Mouse (Mus musculus) Patski (cell line): ENCODE results near the gene Nsrp1. TPM values are rescaled to one million over a fixed set of nuclear protein-coding genes. Genes with fewer than 3 reads are reported as not detected.

Experiments
- ATAC-seq: fragments of 100-300 bp; one replicate; pipeline ENCODE4 v1.8.0; 2021
- CTCF ChIA-PET: fragments of 350-600 bp; sonication (Branson Sonifier 250); formaldehyde crosslinking; loops from one replicate; lab custom pipeline; 2022; ENCODE audit warnings: inconsistent platforms; lab: Charles Lee
- POLR2A ChIA-PET: fragments of 350-600 bp; sonication (Branson Sonifier 250); formaldehyde crosslinking; loops from one replicate; lab custom pipeline; 2022; ENCODE audit warnings: antibody characterized with exemption, inconsistent platforms; lab: Charles Lee
- DNase-seq: peaks from one replicate; pipeline ENCODE4 v3.0.0-alpha.2; 2011; ENCODE audit warnings: low read depth, low spot score
- H3K27me3 ChIP-seq: fragments of 371-371 bp; one replicate; pipeline ENCODE4 v1.5.1; 2021
- CTCF ChIP-seq: fragments of 100-300 bp; IDR thresholded peaks from one replicate; pipeline ENCODE4 v1.5.1; 2021
- in situ Hi-C: fragments of 300-500 bp; cut with MboI; formaldehyde crosslinking; loops from 3 replicates; pipeline ENCODE4 v1.11.1; 2018; ENCODE audit warnings: low pct_unique_long_range_greater_than_20kb, mixed read lengths
- polyA plus RNA-seq: library from polyadenylated mRNA; unstranded; gene quantifications from one replicate; pipeline ENCODE4 v1.2.3, GENCODE M21; 2021

Nsrp1 gene
- polyA plus RNA-seq, 1 experiment from 2014 or later = 33.8 TPM

- ATAC-seq (no peak), DNase-seq (no peak)
- H3K27me3 ChIP-seq = no peaks in the 10 kb centered on the region
- TF ChIP-seq CTCF = no peak
- in situ Hi-C loops = no loop called here
- ChIA-PET CTCF (no interaction called here), POLR2A (interaction anchor here (0.6 kb wide), 1 partner anchor 569 kb away, joined by 4 read pairs; no protein-coding TSS in a partner anchor)
Observed at GRCm38 (mm10) chr11:77009069-77010025, 68.9 kb downstream of the Nsrp1 start.

GRCm38 (mm10) chr11:77006616-77007015, 71.6 kb downstream of the Nsrp1 start:
- ChIA-PET CTCF (interaction anchor here (1.2 kb wide), 2 partner anchors 9 to 12 kb away, joined by 3 read pairs; no protein-coding TSS in a partner anchor), POLR2A (interaction anchor here (0.9 kb wide), 1 partner anchor 10 kb away, joined by 3 read pairs; no protein-coding TSS in a partner anchor)
- no peak for TF ChIP-seq CTCF
- no peaks in the 10 kb centered on the region for H3K27me3 ChIP-seq
- DNase-seq = no peak
- no peak for ATAC-seq
- in situ Hi-C loops = no loop called here

GRCm38 (mm10) chr11:77005881-77006280, 72.4 kb downstream of the Nsrp1 start:
- TF ChIP-seq CTCF = no peak
- POLR2A ChIA-PET = no interaction called here
- ATAC-seq (no peak), DNase-seq (no peak)
- CTCF ChIA-PET = interaction anchor here (1.2 kb wide), 1 partner anchor 8 kb away, joined by 3 read pairs; no protein-coding TSS in a partner anchor
- no peaks in the 10 kb centered on the region for H3K27me3 ChIP-seq
- in situ Hi-C loops = no loop called here

- H3K27me3 ChIP-seq = peaks cover 14% of the 10 kb centered on the region
- in situ Hi-C loops = no loop called here
- ATAC-seq (no peak), DNase-seq (no peak)
- no peak for TF ChIP-seq CTCF
- CTCF ChIA-PET = no interaction called here
- POLR2A ChIA-PET = no interaction called here
Observed at GRCm38 (mm10) chr11:77002361-77002760, 75.9 kb downstream of the Nsrp1 start.

- ATAC-seq (no peak), DNase-seq (no peak)
- POLR2A ChIA-PET = interaction anchor here (0.6 to 0.7 kb wide), 2 partner anchors 9 to 346 kb away, joined by 6 to 7 read pairs; no protein-coding TSS in a partner anchor
- in situ Hi-C loops = no loop called here
- peaks cover 18% of the 10 kb centered on the region for H3K27me3 ChIP-seq
- CTCF ChIA-PET = interaction anchor here (2.4 kb wide), 1 partner anchor 93 kb away, joined by 8 read pairs; no protein-coding TSS in a partner anchor
- no peak for TF ChIP-seq CTCF
Observed at GRCm38 (mm10) chr11:77000741-77001140, 77.5 kb downstream of the Nsrp1 start.

GRCm38 (mm10) chr11:76998705-76999226, 79.5 kb downstream of the Nsrp1 start:
- H3K27me3 ChIP-seq = peaks cover 18% of the 10 kb centered on the region
- ChIA-PET POLR2A (interaction anchor here (0.5 to 0.7 kb wide), 2 partner anchors 11 to 699 kb away, joined by 3 to 7 read pairs; no protein-coding TSS in a partner anchor), CTCF (interaction anchor here (2.4 kb wide), 1 partner anchor 95 kb away, joined by 8 read pairs; no protein-coding TSS in a partner anchor)
- DNase-seq (no peak), ATAC-seq (no peak)
- TF ChIP-seq CTCF = no peak
- in situ Hi-C loops = no loop called here

- CTCF ChIA-PET = interaction anchor here (1.0 to 2.0 kb wide), 4 partner anchors 8 to 95 kb away, joined by 3 to 9 read pairs (median 4); no protein-coding TSS in a partner anchor
- ATAC-seq (no peak), DNase-seq (no peak)
- TF ChIP-seq CTCF = no peak
- in situ Hi-C loops = no loop called here
- POLR2A ChIA-PET = interaction anchor here (0.5 to 1.2 kb wide), 6 partner anchors 10 to 699 kb away, joined by 3 to 7 read pairs (median 3); no protein-coding TSS in a partner anchor
- H3K27me3 ChIP-seq = peaks cover 18% of the 10 kb centered on the region
Observed at GRCm38 (mm10) chr11:76997916-76998704, 80.1 kb downstream of the Nsrp1 start, which contains the start of gene Slc6a4. Gene Slc6a4, plus strand, starts transcription at chr11:76998603.

GRCm38 (mm10) chr11:76997305-76997704, 80.9 kb downstream of the Nsrp1 start:
- peak; percentile 58 for ATAC-seq
- ChIA-PET POLR2A (interaction anchor here (0.6 to 1.2 kb wide), 4 partner anchors 18 to 325 kb away, joined by 3 to 5 read pairs (median 3); no protein-coding TSS in a partner anchor), CTCF (interaction anchor here (1.0 to 2.0 kb wide), 5 partner anchors 9 to 96 kb away, joined by 3 to 9 read pairs (median 5); no protein-coding TSS in a partner anchor)
- no peak for DNase-seq
- peak; percentile 93 for TF ChIP-seq CTCF
- in situ Hi-C loops = no loop called here
- H3K27me3 ChIP-seq = peaks cover 18% of the 10 kb centered on the region

GRCm38 (mm10) chr11:76995966-76996672, 82.1 kb downstream of the Nsrp1 start:
- DNase-seq (no peak), ATAC-seq (no peak)
- in situ Hi-C loops = no loop called here
- H3K27me3 ChIP-seq = peaks cover 18% of the 10 kb centered on the region
- ChIA-PET POLR2A (interaction anchor here (0.5 to 0.8 kb wide), 2 partner anchors 11 to 38 kb away, joined by 3 read pairs; no protein-coding TSS in a partner anchor), CTCF (interaction anchor here (1.7 to 2.0 kb wide), 2 partner anchors 8 to 75 kb away, joined by 5 read pairs; no protein-coding TSS in a partner anchor)
- TF ChIP-seq CTCF = no peak

Other genes starting within 250 kb of the Nsrp1 start
- gene Cpd, start 231.4 kb downstream of the Nsrp1 start, polyA plus RNA-seq = 125 TPM
- gene Tmigd1, start 176.3 kb downstream of the Nsrp1 start, polyA plus RNA-seq = 4.4 TPM
- 66.3 TPM for gene Blmh, start 153.6 kb downstream of the Nsrp1 start, polyA plus RNA-seq
- gene Slc6a4, start 79.8 kb downstream of the Nsrp1 start, polyA plus RNA-seq = 0.13 TPM
- gene Efcab5, start 110.5 kb upstream of the Nsrp1 start, polyA plus RNA-seq = 0.23 TPM
- 6.5 TPM for gene Ssh2, start 137.9 kb upstream of the Nsrp1 start, polyA plus RNA-seq